Mouse (Mus musculus): ENCODE data around the gene Gm20390. TPM values are rescaled to one million over a fixed set of nuclear protein-coding genes. Genes with fewer than 3 reads are reported as not detected.

Gm20390 gene
- 98.3 and 101 TPM in 2 replicates for polyA plus RNA-seq (2012; ENCODE audit: low replicate concordance)

DNA sequence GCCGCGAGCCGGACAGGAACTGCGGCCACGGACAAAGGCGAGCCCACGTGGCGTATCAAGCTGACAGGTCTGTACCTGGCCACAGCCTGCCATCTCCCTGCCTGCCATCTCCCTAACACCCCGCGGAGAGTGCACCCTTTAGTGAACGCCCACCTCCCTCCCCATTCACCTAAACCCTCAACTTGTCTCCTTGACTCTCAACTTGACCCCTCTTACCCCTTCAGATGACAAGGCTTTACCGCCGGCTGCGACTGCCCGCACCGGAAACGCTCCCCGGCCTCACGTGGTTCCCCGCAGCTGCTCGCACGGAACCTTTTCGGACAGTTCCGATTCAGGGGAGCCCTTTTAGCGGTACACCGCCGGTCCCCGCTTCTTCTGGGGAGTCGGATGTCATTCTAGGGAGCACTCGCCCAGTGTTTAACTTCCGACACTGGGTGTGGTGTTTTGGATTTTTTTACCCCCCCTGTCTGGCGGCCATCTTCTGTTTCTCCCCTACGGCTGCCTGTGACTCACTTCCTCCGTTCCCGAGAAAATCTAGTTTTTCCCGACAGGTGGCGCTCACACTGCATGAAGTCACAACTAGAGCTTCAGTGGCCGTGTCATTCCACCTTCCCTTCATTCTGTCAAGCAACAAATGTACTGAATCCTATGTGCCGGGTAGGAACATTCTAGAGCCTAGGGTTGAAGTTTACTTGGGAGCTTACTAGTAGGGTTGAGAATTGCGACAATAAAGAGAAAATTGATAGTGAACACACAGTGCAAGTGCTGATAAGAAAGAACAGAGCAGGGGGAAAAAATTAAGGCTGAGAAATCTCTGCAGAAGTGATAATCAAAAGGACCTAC lies at the start of gene Gm20390, which contains the start of gene Nme1:
Gene Gm20390 (minus strand): TSS at position 289 of the 843 bp plus-strand sequence.
Gene Nme1 (minus strand): TSS at position 517 of the 843 bp plus-strand sequence.

GRCm38 (mm10) chr11:93995720-93996305 lies 27.7 kb upstream of the Gm20390 start, which contains the start of gene Spag9:
Gene Spag9 (plus strand): TSS chr11:93996091.

GRCm38 (mm10) chr11:93956159-93956558 lies 11.9 kb downstream of the Gm20390 start, which contains the start of gene Nme2:
Gene Nme2 (minus strand): TSS chr11:93956259.

Other genes starting within 250 kb of the Gm20390 start
- gene Utp18, start 82.5 kb downstream of the Gm20390 start, polyA plus RNA-seq (2012; ENCODE audit: low replicate concordance), result 21.6 and 29.7 TPM in 2 replicates
- 9.6 and 12.5 TPM in 2 replicates for gene Mbtd1, start 82.4 kb downstream of the Gm20390 start, polyA plus RNA-seq (2012; ENCODE audit: low replicate concordance)
- gene Nme2, start 12.0 kb downstream of the Gm20390 start, polyA plus RNA-seq (2012; ENCODE audit: low replicate concordance), result 41.6 and 50.9 TPM in 2 replicates
- 61.4 and 103 TPM in 2 replicates for gene Nme1, start 228 bp upstream of the Gm20390 start, polyA plus RNA-seq (2012; ENCODE audit: low replicate concordance)
- 13.5 and 25.4 TPM in 2 replicates for gene Spag9, start 27.8 kb upstream of the Gm20390 start, polyA plus RNA-seq (2012; ENCODE audit: low replicate concordance)
- 12.1 and 24.4 TPM in 2 replicates for gene Tob1, start 243.2 kb upstream of the Gm20390 start, polyA plus RNA-seq (2012; ENCODE audit: low replicate concordance)